Mouse (Mus musculus) urinary bladder, adult 2 months (tissue): ENCODE data around the gene Synj2. TPM values are rescaled to one million over a fixed set of nuclear protein-coding genes. Genes with fewer than 3 reads are reported as not detected.
"Not testable (repeated sequence)": the region's sequence is repeated elsewhere in the genome, so short reads cannot be mapped to it uniquely, and the experiment has no call there.

Experiments
- DNase-seq: peaks from one replicate; pipeline ENCODE4 v3.0.0; 2022; ENCODE audit warnings: low spot score
- polyA plus RNA-seq: library from polyadenylated mRNA; depleted of rRNA; stranded (reverse); fragments of >200 nt; gene quantifications from 2 replicates; pipeline ENCODE4 v1.2.3, GENCODE M21; 2012

Synj2 gene
- polyA plus RNA-seq, 1 experiment, result 17.3 TPM

GRCm38 (mm10) chr17:5999039-5999543 lies 58.0 kb downstream of the Synj2 start:
- no peak for DNase-seq

DNA sequence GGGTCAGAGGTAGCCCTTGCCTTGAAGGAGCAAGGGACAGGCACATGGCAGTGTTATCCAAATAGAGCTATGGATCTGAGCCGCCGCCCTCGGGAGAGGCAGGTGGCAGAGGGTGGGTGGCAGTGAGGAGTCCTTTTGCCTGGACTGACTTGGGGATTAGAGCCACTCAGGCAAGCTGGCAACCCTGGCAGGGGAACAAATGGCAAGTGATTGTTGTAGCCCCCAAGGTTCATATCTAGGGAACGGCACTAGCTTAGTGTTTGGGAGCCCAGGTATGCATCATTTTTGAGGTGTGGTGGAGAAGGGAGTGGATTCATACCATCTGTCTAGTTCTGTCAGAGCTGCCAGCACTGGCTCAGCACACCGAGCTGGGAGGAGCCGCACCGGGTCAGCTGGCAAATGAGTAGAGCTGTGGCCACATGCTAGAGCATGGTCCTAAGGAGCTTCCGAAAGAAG lies 59.8 kb downstream of the Synj2 start:
- DNase-seq, result no peak

DNA sequence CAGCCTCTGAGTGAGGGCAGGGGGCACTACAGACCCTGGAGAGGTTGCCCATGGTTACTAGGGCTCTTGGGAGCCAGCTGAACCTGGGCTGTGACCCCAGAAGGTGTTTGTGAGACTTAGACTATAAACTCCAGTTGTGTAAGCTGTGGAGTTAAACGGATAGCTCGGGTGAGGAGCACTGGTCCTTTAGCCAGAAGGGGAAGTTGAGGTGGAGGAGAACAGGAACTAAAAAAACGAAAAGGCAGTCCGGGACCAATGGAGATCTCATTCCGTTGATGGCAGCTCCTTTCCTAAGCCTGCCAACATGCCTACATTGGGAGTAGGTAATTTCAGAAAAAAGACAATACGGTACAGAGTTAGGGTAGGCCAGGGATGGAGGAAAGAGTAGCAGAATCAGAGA lies 60.3 kb downstream of the Synj2 start:
- no peak for DNase-seq

DNA sequence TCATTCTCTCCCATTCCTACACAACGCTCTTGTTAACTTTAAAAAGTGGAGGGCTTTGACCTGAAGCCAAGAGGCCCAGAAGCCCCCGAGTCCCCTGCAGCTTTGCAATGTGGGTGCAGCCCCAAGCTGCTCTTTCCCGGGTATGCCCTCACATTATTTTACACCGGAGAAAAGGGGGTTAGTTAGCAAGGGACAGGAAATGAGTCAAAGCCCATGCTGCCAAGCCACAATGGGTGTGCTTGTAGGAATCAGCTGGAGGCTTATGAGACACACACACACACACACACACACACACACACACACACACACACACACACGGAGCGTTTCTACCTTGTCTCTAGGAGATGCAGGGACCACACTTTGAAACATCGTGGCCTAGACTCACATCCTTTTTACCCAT lies 60.8 kb downstream of the Synj2 start:
- no peak for DNase-seq

GRCm38 (mm10) chr17:6002563-6002962 lies 61.5 kb downstream of the Synj2 start:
- no peak for DNase-seq

DNA sequence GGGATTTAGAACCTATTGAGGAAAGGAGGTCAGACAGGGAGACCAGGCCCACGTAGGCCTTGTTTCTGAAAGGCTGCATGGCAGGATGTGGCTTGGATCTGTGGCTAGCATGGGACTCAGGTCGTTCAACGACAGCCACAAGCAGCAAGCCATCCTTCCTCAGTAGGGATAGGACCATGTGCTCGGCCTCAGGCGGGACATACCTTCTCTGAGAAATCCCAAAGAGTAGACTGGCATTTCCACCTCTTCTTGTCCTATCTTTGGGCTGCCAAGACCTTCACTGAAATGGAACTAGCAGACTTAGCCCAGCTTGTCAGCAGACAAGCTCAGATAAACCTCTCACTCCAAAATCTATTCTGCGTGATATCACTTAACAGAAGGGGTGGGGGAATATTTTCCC lies 62.6 kb downstream of the Synj2 start:
- no peak for DNase-seq

- no peak for DNase-seq
These were observed 64.2 kb downstream of the Synj2 start for GRCm38 (mm10) chr17:6005246-6005637.

DNA sequence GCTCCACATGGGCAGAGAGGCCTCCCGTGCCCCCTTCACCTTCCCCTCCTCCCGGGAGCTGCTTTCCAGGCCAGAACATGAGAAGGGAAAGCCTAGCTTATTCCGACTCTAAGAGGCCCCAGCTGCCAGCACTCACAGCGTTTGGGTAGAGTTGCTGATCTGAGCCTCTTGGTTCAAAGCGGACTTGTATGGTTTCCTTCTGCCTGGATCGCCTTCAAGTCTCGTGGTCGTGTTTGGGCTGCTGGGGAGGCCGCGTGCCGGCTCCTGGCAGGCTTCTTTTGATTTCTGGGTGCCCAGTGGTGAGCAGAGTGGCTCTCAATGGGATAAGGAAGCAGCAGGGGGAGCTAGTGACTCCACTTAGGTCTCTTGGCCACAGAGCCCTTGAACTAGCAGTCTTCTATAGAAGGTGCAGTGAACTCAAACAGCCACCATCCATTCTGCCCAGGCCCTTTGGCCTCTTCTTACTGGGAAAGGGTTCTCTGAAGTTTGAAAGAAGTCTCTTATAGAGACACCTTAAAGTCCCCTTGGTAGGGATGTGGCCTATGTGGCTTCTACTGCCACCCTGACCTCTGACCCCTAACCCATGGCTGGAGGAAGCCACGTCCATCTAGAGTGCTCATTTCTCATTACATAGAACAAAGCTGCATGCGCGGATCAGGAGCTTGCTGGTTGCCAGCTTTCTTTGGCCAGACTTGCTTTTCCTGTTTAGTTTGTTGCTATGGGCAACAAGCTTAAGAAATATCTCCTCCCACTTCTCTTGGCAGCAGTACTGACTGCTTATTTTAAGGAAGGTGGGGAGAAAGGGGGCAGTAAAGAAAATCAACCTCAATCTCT lies 64.8 kb downstream of the Synj2 start:
- no peak for DNase-seq

GRCm38 (mm10) chr17:6007101-6007780 lies 66.2 kb downstream of the Synj2 start:
- DNase-seq, result no peak

DNA sequence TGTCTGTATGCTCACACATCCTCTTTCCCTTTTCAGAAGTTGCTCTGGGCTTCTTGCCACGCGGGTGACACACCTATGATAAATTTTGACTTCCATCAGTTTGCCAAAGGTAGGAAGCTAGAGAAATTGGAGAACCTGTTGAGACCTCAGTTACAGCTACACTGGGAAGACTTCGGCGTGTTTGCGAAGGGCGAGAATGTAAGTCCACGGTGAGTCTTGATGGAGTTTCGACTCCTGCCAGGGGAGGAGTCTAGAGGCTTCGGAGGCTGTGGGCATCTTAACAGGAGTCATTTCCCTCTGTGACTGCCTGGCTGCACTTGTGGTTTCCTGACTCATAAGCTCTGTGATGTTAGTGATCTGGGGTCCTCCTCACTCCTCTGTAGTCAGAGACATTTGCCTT lies 66.8 kb downstream of the Synj2 start:
- DNase-seq, result no peak

GRCm38 (mm10) chr17:6008590-6008989 lies 67.5 kb downstream of the Synj2 start:
- no peak for DNase-seq

- DNase-seq, result no peak
These were observed 68.5 kb downstream of the Synj2 start for GRCm38 (mm10) chr17:6009606-6010005.

DNA sequence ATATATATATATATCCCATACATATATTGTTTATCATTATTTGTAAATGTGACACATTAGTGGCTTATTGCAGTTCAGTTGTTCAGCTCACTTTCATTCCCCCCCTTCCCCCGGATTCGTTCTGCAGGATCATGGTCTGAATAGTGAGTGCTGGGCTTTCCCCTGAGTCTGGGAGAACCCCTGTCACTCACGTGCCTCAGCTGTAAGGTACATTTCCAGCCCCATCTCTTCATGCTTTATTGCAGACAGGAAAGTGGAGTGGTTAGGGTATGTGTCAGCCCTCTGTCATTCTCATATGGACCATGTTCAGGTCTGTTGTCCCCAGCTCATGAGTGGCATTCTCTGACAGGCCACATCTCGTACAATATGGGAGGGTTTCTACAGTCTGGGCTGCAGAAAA lies 72.0 kb downstream of the Synj2 start:
- DNase-seq, result no peak

- no peak for DNase-seq
These were observed 73.9 kb downstream of the Synj2 start for GRCm38 (mm10) chr17:6014985-6015384.

GRCm38 (mm10) chr17:6016213-6016780 lies 75.2 kb downstream of the Synj2 start:
- no peak for DNase-seq

DNA sequence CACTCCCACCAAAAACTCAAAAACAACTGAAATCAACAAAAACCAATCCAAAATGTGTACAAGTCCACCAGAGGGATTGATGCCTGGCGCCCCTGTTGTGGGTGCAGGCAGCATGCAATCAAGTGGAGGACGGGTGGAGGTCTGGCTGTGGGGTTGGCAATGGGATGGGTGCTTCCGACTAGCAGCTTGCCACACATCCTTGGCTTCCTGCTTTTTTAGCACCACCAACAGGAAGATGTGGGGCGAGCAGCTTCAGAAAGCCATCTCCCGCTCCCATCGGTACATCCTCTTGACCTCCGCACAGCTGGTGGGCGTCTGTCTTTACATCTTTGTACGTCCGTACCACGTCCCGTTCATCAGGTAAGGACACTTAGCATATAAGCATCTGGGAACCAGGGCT lies 76.2 kb downstream of the Synj2 start:
- no peak for DNase-seq

GRCm38 (mm10) chr17:6018348-6018747 lies 77.3 kb downstream of the Synj2 start:
- no peak for DNase-seq

DNA sequence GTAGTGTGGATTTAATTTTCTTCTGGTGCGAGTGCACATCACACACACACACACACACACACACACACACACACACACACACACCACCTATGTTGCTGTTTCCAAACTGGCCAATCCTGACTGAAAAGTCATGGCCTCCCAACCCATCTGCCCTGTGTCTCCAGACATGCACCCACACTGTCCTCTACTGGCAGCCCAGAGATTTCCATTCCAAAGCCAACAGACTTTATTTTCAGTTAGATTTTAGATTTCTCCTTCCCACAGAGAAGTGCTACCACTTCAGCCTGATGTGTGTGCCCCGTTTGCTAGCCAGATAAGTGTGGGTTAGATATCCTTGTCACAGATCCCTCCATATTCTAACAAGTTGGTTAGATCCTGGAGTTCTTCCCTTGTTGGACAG lies 78.7 kb downstream of the Synj2 start:
- DNase-seq, result no peak

DNA sequence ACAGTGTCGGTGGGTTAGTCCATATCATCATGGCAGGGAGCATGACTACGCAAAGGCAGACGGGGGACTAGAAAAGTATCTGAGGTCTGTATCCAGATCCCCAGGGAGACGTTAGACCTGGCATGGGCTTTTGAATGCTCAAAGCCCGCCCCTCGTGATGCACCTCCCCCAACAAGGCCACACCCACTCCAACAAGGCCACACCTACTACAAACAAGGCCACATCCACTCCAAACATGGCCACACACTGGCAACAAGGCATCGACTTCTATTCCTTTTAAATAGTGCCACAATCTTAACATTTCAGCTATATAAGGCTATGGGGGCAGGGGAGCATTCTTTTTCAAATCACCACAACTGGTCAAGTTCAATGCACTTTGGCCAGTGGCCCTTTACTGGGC lies 79.6 kb downstream of the Synj2 start:
- DNase-seq, result no peak

- DNase-seq, result not testable (repeated sequence)
These were observed 80.3 kb downstream of the Synj2 start for GRCm38 (mm10) chr17:6021374-6021789.

DNA sequence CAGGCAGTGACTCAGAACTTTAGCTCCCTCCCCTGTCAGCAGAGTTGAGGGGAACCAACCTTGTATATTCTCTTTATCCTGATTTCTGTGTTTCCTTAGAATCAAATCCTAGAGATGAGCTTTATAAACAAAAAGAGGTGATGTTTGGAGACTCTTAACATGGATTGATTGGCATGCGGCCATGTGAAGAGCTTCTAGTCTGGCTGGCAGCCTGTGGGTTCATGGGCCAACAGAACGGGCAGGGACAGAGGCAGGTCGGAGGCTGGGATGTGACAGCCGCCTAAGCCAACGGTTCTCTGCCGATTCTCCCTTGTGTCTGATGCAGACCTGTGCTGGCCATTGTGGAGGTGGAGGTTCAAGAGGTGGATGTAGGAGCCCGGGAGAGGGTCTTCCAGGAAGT lies 84.8 kb downstream of the Synj2 start:
- DNase-seq, result no peak

DNA sequence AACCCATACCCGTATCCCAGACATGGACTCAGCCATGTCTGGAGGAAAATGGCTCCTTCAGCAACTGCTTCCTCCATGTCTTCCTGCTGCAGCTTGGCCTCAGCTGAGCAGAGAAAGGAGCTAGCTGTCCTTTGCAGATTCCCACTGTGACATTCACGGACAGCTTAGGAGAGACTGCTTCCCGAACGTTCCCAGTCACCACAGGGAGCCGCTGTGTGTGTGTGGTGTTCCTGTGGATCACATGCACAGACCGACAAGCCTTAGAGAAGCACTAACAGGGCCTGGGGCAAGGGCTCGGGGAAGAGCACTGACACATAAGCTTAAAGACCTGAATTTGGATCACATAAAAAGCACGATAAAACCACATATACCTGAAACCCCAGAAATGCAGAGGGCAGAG lies 94.6 kb downstream of the Synj2 start:
- DNase-seq, result no peak

- DNase-seq, result no peak
These were observed 95.4 kb downstream of the Synj2 start for GRCm38 (mm10) chr17:6036458-6036857.
